Mouse (Mus musculus) T-cell, adult 66 days (primary cell): ENCODE measurements around the gene Btbd6. TPM values are rescaled to one million over a fixed set of nuclear protein-coding genes. Genes with fewer than 3 reads are reported as not detected.

ENCODE experiments used
- total RNA-seq, 2 experiments: library from RNA; stranded (reverse); gene quantifications; 3 replicates in 1 of 2; 4 replicates in 1 of 2; pipeline ENCODE4 v1.2.4; 2023

Gene Btbd6
- total RNA-seq: 10 to 100 TPM; 28.7 to 32.4 TPM

DNA sequence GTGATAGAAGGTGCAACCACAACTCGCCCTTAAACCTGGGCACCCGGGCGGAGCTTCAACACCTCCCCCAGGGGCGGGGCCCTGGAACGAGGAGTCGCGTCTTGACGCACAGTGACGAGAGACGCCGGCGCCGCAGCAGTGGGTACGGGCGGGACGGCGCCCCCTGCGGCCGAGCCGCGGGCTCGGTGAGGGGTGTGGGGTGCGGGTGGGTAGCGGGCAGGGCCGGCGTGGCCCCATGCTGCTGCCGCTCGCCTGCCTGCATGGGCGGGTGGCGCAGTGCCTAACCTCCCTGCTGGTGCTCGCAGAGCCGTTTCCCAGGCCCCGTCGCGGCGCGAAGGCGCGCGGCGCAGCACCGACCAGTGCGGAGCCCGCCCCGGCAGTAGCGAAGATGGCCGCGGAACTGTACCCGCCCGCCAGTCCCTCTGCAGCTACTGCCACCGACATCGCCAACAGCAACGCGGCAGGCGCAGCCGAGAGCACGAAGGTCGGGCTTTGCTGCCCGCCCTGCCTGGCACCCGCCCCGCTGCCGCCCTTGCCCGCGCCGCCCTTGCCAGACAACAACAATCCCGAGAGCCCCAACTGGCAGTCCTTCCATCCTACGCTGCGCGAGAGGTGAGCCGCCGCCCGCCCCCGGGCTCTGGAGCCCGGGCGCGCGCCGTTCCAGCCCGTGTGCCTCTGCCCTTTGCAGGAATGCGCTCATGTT, at the start of gene Btbd6:
Btbd6 (plus strand) TSS at position 112 of the 703 bp plus-strand sequence.

DNA sequence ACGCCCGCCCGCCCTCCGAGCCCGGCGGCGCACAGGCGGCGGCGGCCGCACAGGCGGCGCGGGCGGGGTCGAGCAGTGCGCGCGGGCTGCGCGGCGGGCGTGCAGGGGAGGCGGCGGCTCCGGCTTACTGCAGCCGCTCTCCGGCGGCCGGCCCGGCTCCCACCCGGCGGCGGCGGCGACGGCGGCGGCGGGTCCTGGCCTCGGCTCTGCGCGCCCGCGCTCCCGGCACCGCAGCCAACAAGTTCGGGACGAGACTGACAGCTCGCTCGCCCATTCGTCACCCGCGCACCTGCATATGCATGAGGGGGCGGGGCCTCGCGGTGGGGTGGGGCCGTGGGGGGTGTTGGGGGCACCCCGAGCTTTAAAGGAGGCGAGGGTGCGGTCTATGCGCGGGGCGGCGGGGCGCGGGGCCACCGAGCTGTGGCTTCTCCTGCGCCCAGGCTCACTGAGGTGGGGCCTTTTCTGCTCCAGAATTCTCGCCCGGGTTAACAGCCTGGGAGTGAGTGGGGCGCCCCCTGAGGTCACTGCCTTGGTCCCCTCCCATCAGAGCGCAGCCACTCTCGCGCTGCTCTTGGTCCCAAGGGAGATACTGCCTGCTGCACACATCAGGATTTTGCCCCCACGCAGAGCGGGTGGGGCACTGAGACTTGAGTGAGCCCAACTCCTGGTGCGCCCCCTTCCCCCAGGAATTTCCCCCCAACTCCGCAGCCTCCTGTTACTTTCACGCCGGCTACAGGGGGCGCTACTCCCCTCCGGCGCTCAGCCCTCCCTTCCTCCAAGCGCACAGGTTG, 46.5 kb upstream of the Btbd6 start, which contains the start of gene Jag2:
Jag2 (minus strand) TSS at position 215 of the 791 bp plus-strand sequence.

DNA sequence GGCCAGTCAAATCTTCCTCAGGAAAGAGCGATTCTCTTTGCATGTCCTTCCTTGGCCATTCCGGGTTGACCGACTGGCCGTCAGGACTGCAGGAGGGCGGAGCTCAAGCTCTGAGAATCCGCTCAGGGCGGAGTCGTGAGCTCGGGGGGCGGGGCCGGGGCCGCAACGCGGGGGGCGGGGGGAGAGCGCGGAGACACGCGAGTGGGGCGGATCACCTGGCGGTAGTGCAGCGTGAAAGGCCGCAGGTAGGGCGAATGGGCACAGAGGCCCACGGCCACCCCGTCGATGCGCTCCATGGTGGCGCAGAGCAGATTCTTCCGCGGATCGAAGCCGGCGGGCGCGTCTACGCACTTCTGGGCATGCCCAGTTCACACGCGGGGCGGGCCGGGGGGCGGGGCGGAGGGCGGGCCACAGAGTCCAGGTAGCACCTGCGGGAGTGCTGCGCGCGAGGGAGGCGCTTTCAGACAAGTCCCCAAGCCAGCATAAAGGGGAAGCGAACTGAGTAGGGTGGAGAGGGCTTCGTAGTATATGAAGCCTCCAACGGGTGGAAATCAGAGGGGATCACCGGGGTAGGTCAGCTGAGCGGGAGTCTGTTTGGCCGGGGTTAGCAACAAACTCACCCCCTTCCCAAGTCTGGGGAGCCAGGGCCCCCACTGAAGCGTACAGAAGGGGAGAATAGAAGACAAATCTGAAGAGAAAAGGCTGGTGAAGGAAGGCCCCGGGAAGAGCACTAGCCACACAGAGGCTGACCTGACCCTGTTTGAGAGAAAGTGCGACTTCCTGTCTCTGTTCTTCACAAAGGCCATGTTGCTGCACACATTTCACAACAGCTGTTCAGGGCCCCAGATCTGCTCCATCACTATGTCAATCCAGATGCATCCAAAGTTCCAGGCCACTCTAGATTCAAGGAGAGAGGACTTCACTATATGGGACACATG, 34.2 kb upstream of the Btbd6 start, which contains the start of gene Nudt14:
Nudt14 (minus strand) TSS at position 349 of the 938 bp plus-strand sequence.

DNA sequence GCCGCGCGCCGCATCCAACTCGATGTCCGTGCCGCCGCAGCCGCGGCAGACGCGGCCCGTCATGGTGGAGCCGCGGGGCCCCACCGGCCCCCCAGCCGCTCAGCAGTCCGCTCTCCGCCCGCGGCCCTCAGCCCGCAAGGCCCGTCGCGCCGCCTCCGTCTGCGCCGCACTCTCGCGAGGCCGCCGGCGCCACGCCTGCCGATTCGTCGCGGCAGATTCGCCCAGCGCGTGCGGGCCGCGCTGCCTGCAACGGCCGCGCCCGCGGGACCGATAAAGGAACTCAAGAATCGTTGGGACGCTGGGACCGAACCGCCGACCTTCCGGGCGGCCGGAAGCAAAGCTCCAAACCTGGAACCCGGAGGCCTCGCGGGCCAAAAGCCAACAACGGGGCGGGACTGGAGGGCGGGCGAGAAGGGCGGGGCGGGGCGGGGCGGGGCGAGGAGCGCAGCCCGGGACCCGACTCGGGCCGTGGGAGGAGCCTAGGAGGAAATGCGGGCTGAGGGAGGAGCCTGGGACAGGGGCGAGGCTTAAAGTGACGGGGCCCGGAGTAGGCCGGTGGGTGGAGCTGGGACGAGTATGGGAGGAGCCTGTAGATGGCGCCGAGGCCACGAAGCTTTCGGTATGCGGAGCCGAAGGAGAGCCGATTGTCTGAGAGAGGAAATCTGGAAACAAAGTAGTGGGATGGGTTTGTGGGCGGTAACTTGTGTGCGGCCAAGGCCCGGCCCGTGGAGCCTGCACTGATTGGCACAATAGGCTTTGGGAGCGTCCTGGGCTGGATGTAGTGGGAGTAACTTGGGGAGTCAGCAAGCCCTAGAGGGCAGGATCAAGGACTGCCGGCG, 24.2 kb downstream of the Btbd6 start, which contains the start of gene Brf1:
Brf1 (minus strand) TSS at position 411 of the 839 bp plus-strand sequence.

DNA sequence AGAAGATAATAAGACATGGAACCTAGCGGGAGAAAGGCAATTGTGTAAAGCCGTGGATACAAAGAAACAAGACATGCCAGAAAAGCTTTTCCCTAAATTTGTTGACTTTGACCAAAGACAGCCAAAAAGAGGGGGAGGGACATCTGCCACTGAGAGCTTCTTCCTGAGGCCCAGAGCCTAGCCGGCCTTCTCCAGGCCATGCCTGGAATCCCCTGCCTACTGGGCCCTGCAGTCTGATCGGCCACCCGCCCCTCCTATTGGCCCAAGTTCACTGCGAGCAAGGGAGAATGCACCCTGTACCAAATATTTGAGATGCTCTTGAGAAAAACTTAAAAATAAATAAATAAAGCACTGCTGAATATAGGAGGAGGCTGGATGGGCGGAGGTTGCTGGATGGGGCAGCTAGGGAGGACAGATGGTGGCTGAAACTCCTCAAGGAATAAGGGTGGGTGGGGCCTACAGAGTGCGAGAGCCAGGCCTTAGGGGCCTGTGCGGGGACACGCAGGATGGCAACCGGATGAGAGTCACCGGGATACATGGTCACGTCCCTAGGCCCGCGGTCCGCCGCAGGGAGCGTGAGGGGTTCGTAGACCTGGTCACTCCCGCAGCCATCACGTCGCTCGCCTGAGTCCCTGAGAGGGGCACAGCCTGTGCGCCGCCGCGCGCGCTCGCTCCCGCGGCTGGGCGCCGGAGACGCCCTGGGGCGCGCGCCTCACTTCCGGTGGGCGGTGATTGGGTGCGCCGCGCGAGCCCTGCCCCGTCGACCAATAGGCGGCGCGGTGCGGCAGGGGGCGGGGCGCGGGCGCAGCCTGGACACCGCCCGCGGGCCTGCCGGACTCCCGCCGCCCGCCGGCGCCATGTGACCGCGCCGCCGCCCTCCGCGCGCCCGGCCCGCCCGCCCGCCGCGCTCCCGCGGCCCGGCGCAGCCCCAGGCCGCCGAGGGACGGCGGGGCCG, 37.6 kb downstream of the Btbd6 start, which contains the start of gene Pacs2:
Pacs2 (plus strand) TSS at position 905 of the 955 bp plus-strand sequence.

Other genes starting within 250 kb of the Btbd6 start
- 10 to 100 TPM in 1 of 2 experiments, 1 to 10 TPM in 1; 3.9 to 11.8 TPM for gene Pld4, start 215.8 kb upstream of the Btbd6 start, total RNA-seq
- under 1 TPM; 0.24 to 0.29 TPM for gene Ahnak2, start 173.8 kb upstream of the Btbd6 start, total RNA-seq
- gene Clba1, start 167.5 kb upstream of the Btbd6 start, total RNA-seq: 1 to 10 TPM in 1 of 2 experiments, not detected in 1; 1.0 TPM
- gene Cdca4, start 147.1 kb upstream of the Btbd6 start, total RNA-seq: 10 to 100 TPM; 37.9 to 38.9 TPM
- gene Gpr132, start 108.3 kb upstream of the Btbd6 start, total RNA-seq: 100 to 1,000 TPM; 180 to 202 TPM
- 1 to 10 TPM; 7.2 to 8.8 TPM for gene Jag2, start 46.7 kb upstream of the Btbd6 start, total RNA-seq
- 10 to 100 TPM; 20.8 to 20.9 TPM for gene Nudt14, start 34.4 kb upstream of the Btbd6 start, total RNA-seq
- gene Brf1, start 24.2 kb downstream of the Btbd6 start, total RNA-seq: 100 to 1,000 TPM; 194 to 221 TPM
- gene Pacs2, start 38.0 kb downstream of the Btbd6 start, total RNA-seq: 10 to 100 TPM; 76.2 to 88.3 TPM
- gene Tex22, start 98.0 kb downstream of the Btbd6 start, total RNA-seq: 1 to 10 TPM; 2.8 to 3.1 TPM
- 10 to 100 TPM; 95.6 to 98.2 TPM for gene Mta1, start 121.8 kb downstream of the Btbd6 start, total RNA-seq
- gene Crip2, start 163.8 kb downstream of the Btbd6 start, total RNA-seq: 1 to 10 TPM; 5.2 to 7.2 TPM
- gene Crip1, start 169.8 kb downstream of the Btbd6 start, total RNA-seq: 100 to 1,000 TPM; 690 to 824 TPM
- gene Tedc1, start 179.9 kb downstream of the Btbd6 start, total RNA-seq: 10 to 100 TPM; 11.0 to 13.7 TPM
- 1 to 10 TPM in 1 of 2 experiments, under 1 TPM in 1; 0.47 to 1.2 TPM for gene Tmem121, start 209.4 kb downstream of the Btbd6 start, total RNA-seq